Mouse (Mus musculus) T-cell, adult 2 months (primary cell): ENCODE data around the gene Nacc2.

ENCODE experiments used
- DNase-seq: peaks from one replicate; pipeline ENCODE4 v3.0.0; 2022; ENCODE audit warnings: low spot score

Nacc2 gene

GRCm38 (mm10) chr2:26093897-26094296 lies 29.1 kb downstream of the Nacc2 start:
- DNase-seq = no peak

DNA sequence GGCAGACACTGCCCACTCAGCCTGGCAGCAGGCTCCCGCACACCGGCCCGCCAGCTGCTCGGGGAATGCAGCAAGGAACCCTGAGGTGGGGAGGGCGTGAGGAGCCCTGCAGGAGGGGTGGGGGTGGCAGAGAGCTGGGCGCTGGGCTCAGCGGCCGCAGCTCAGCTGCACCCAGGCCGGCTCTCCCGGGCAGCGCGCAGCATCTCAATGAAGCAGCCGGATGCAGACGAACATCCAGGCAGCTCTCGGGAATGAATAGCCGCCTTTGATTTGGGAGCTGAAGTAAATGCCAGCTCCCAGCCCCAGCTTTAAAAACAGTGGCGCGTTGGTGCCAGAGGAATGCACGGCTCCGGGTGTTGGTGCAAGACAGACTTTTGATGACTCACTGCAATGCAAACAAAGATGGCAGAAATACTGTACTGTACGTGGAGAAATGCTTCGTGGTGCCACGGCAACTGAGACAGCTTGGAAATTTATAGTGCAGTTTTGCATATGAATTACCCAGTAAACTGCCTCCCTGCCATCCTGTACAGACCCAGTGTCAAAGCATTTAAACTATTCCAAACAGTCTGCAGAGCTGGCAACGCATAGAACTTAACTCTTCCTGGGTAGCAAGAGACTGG lies 31.1 kb downstream of the Nacc2 start:
- no peak for DNase-seq

GRCm38 (mm10) chr2:26090876-26091770 lies 31.9 kb downstream of the Nacc2 start:
- no peak for DNase-seq

DNA sequence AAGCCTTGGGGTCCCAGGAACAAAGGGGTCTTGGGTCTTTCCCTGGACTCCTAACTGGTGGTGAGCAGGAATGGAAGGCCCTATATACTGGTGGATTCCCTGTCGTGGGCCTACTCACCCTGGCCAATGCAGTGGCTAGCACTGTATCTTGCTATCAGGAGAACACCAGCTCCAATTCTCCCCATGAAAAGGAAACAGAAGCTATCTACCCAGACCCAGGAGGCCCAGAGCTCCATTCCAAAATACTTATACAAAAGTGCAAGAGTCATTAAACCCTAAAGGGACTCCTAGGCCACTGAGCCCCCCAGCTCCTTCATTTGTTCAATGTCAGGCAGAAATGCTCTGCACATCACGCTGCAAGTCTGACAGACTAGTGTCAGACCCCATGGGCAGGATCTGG lies 34.0 kb downstream of the Nacc2 start:
- no peak for DNase-seq

DNA sequence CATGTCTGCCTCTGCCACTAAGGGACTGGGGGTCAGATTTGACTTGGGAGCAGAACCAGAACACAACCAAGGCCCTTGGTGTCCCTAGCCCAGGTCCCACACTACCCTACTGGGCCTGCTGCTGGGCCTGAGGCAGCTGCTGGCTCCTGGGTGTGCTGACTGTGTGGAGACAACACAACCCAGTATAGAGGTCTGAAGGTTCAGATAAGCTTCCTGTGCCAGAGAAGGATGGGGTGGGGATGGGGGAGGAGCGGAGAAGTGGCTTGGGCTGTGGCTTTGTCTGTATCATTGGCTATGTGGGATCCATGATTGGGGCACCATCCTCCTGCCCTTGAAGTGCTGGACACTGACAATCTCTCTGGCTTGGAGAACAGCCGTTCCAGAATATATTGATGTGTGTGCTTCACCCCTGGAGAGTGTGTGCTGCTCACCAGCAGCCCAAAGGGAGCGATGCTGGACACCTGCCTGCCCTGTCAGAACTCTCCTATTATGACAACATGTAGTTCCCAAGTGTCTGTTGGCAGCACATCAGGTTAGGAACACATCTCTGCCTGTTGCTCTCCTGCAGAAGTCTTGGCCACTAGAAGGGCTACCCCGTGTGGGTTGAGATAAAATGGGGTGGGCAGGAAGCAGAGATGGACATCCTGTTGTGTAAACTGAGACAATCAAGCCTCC lies 36.0 kb downstream of the Nacc2 start:
- DNase-seq = no peak

DNA sequence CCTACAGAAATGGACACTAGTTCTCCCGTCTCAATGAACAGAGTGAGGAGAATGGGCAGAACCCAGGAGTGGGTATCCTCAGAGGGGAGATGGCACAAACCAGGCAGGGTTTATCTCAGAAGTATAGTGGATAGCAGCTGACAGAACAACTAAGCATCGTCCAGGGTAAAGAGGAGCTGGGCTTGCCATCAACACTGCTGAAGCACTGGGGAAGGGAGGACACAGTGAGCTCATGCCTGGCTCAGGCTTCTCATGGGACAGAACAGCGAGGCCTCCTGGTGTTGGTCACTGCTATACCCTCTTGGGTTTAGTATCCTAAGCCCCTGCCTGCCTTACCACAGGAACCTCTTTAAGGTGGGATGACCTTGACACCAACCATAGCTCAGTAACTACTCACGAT lies 36.5 kb downstream of the Nacc2 start:
- DNase-seq = no peak

- DNase-seq = no peak
Observed at GRCm38 (mm10) chr2:26082883-26083282, 40.1 kb downstream of the Nacc2 start.

DNA sequence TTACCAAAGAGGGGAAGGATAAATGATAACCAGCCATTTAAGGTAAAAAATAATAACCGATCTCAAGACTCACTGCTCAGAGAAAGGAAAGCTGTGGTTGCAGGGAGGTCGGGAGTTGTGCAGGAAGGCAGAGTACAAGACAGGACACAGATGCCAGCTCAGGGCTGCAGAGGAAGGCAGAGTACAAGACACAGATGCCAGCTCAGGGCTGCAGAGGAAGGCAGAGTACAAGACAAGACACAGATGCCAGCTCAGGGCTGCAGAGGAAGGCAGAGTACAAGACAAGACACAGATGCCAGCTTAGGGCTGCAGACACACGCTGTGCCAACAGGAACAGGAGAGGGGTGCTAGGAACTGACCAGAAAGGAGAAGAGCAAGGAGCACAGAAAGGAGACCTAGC lies 42.2 kb downstream of the Nacc2 start:
- DNase-seq = no peak

DNA sequence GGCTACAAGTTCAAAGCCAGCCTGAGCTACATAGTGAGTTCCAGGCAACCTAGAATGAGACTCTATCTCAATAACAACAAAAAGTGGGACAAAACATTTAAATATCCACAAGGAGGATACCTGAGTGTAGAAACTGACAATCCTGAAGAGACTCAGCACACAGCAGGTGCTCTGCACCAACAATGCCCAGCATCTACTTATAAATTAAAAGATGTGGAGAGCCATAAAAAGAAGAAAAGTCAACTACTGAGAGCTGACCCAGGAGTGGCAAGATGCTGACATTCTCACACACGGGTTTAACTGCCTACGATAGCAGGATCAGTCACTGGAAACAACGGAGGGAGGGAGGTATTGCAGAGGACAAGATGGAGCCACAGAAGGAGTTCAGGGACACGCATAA lies 43.6 kb downstream of the Nacc2 start:
- DNase-seq = no peak

GRCm38 (mm10) chr2:26077068-26077467 lies 46.0 kb downstream of the Nacc2 start:
- DNase-seq = no peak

DNA sequence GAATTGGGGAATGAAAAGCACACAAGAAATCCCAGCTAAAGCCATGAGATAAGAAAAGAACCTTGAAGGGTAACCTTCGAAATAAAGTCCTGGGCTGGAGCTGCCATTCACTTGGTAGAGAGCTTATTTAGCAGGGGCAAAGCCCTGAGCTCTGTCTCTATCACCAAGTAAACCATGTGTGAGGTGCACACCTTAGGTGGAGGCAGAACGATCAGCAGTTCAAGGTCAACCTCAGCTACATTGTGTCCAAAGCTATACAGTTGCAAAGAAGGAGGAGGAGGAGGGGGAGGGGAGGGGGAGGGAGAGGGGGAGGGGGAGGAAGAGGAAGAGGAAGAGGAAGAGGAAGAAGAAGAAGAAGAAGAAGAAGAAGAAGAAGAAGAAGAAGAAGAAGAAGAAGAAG lies 46.9 kb downstream of the Nacc2 start:
- no peak for DNase-seq

DNA sequence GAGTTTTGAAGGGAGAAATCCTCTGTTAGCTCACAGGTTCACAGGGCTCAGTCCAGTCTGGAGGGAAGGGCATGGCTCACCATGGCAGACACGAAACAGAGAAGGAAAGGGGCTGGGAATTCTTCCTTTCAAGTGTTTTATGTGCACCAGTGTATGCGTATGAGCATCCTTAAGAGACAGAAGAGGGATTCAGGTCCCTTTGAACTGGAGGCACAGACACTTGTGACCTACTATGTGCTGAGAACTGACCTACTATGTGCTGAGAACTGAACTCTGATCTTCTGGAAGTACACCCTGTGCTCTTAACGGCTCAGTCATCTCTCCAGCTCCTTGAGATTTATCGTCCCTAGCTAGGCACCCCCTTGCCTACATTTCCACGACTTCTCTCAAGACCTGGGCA lies 48.5 kb downstream of the Nacc2 start:
- DNase-seq = no peak

GRCm38 (mm10) chr2:26068592-26068991 lies 54.4 kb downstream of the Nacc2 start:
- DNase-seq = no peak

- DNase-seq = no peak
Observed at GRCm38 (mm10) chr2:26068175-26068574, 54.8 kb downstream of the Nacc2 start.

GRCm38 (mm10) chr2:26066527-26066926 lies 56.5 kb downstream of the Nacc2 start:
- no peak for DNase-seq

DNA sequence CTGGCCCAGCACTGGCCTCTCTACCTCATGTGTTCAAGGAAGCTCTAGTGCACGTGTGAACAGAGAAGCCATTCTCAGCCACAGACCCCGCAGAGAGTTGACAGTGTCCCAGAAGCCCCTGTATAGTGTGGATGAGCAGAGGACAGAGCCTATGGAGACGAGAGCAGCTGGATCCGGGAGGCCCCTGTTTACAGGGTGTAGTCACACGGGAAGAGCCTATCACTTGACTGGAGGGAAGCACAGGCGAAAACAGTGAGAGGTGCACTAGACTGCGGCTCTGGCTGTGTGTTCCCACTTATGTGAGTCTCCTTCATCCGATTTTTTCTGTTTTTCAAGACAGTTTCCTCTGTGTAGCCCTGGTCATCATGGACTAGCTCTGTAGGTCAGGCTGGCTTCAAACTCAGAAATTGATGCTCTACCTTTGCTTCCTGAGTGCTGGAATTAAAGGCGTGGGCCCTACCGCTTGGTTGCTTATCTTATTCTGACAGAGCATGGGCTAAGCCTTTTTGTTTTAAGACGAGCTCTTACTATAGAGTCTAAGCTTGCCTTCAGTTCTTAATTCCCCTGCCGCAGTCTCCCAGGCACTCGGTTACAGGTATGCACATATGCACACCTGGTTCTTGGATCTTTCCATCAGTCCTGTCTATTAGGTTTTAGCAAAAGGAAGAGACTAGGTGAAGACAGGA lies 60.1 kb downstream of the Nacc2 start:
- no peak for DNase-seq

- peak; percentile 27 for DNase-seq
Observed at GRCm38 (mm10) chr2:26062241-26062640, 60.8 kb downstream of the Nacc2 start.

- DNase-seq = peak; percentile 11
Observed at GRCm38 (mm10) chr2:26061018-26061666, 61.9 kb downstream of the Nacc2 start.

- DNase-seq = no peak
Observed at GRCm38 (mm10) chr2:26057053-26057452, 66.0 kb downstream of the Nacc2 start.

- DNase-seq = no peak
Observed at GRCm38 (mm10) chr2:26056226-26056625, 66.8 kb downstream of the Nacc2 start.

DNA sequence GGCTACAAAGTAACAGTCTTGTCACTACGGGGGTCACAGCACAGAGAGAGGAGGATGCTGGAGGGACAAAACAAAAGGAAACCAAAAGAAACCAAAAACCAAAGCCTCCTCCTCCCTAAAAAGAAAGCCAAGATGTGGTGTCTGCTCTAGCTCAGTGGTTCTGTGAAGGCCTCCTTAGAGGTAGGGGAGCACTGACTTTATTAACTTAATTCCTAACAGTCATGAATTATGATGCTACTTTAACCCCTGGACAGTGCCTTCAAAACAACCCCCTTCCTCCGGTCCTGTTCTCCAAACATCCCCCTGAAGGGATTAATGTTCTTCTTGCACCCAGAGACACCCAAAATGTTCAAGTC lies 67.3 kb downstream of the Nacc2 start:
- DNase-seq = no peak
